Mouse (Mus musculus): ENCODE measurements around the gene Srrt. TPM values are rescaled to one million over a fixed set of nuclear protein-coding genes. Genes with fewer than 3 reads are reported as not detected.

The Srrt gene
- total and polyA plus RNA-seq, 2 experiments = 20.7 to 61.5 TPM

- 12% methylated on average over 12 of the region's 12 CpGs for WGBS
- H3K9ac ChIP-seq (ENCODE audit: low read depth, low read length) = peak overlapping the region; percentile 88
- TF ChIP-seq POLR2A (IDR thresholded peaks at IDR 0.05; ENCODE audit: extremely low read depth, insufficient read depth, low read length) (no peak), CTCF (IDR thresholded peaks at IDR 0.05; ENCODE audit: low read depth, low read length) (no peak)
- H3K27ac ChIP-seq (replicated peaks; ENCODE audit: insufficient read depth, low read depth, low read length) = 0 out of 2 replicates have a peak overlapping the region, but pooled peaks have one; percentile 51
- no peak for DNase-seq (ENCODE audit: extremely low read depth, low read depth, low spot score)
- peaks cover 2% of the 10 kb centered on the region; the same call in 1 of the 2 replicates for H3K36me3 ChIP-seq (ENCODE audit: control insufficient read depth, insufficient read depth, low read length)
- peak overlapping the region; percentile 89 for H3K4me3 ChIP-seq (ENCODE audit: insufficient read depth, low read depth, low read length)
- peaks cover 15% of the 10 kb centered on the region; the same call in 1 of the 2 replicates for H3K79me2 ChIP-seq (ENCODE audit: control insufficient read depth, insufficient read depth, low read length)
- H3K4me1 ChIP-seq (ENCODE audit: control insufficient read depth, insufficient read depth, low read length) = peaks cover 6% of the 10 kb centered on the region
- H3K27me3 ChIP-seq (ENCODE audit: control insufficient read depth, insufficient read depth, low read length) = no peaks in the 10 kb centered on the region
These were observed 952 bp downstream of the Srrt start for GRCm38 (mm10) chr5:137306439-137307005.

GRCm38 (mm10) chr5:137305822-137306221 is 1.7 kb downstream of the Srrt start:
- Histone ChIP-seq H3K4me1 (ENCODE audit: control insufficient read depth, insufficient read depth, low read length) (peaks cover 6% of the 10 kb centered on the region), H3K27ac (replicated peaks; ENCODE audit: insufficient read depth, low read depth, low read length) (no peak overlapping the region), H3K27me3 (ENCODE audit: control insufficient read depth, insufficient read depth, low read length) (no peaks in the 10 kb centered on the region), H3K4me3 (ENCODE audit: insufficient read depth, low read depth, low read length) (no peak overlapping the region), H3K79me2 (ENCODE audit: control insufficient read depth, insufficient read depth, low read length) (peaks cover 15% of the 10 kb centered on the region; the same call in 1 of the 2 replicates), H3K36me3 (ENCODE audit: control insufficient read depth, insufficient read depth, low read length) (peaks cover 6% of the 10 kb centered on the region; the same call in 1 of the 2 replicates), H3K9ac (ENCODE audit: low read depth, low read length) (no peak overlapping the region)
- no peak for DNase-seq (ENCODE audit: extremely low read depth, low read depth, low spot score)
- TF ChIP-seq CTCF (IDR thresholded peaks at IDR 0.05; ENCODE audit: low read depth, low read length) (no peak), POLR2A (IDR thresholded peaks at IDR 0.05; ENCODE audit: extremely low read depth, insufficient read depth, low read length) (no peak)
- 85% methylated on average over 3 of the region's 3 CpGs for WGBS

GRCm38 (mm10) chr5:137304816-137305215 is 2.7 kb downstream of the Srrt start:
- H3K4me3 ChIP-seq (ENCODE audit: insufficient read depth, low read depth, low read length) = no peak overlapping the region
- DNase-seq (ENCODE audit: extremely low read depth, low read depth, low spot score) = no peak
- no peaks in the 10 kb centered on the region for H3K27me3 ChIP-seq (ENCODE audit: control insufficient read depth, insufficient read depth, low read length)
- H3K9ac ChIP-seq (ENCODE audit: low read depth, low read length) = no peak overlapping the region
- peaks cover 18% of the 10 kb centered on the region; the same call in 1 of the 2 replicates for H3K79me2 ChIP-seq (ENCODE audit: control insufficient read depth, insufficient read depth, low read length)
- no peak overlapping the region for H3K27ac ChIP-seq (replicated peaks; ENCODE audit: insufficient read depth, low read depth, low read length)
- H3K36me3 ChIP-seq (ENCODE audit: control insufficient read depth, insufficient read depth, low read length) = peaks cover 14% of the 10 kb centered on the region
- WGBS = 83% methylated on average over 4 of the region's 4 CpGs
- no peak for TF ChIP-seq CTCF (IDR thresholded peaks at IDR 0.05; ENCODE audit: low read depth, low read length)
- TF ChIP-seq POLR2A (IDR thresholded peaks at IDR 0.05; ENCODE audit: extremely low read depth, insufficient read depth, low read length) = no peak
- peaks cover 6% of the 10 kb centered on the region for H3K4me1 ChIP-seq (ENCODE audit: control insufficient read depth, insufficient read depth, low read length)

- TF ChIP-seq POLR2A (IDR thresholded peaks at IDR 0.05; ENCODE audit: extremely low read depth, insufficient read depth, low read length) = no peak
- no peak for TF ChIP-seq CTCF (IDR thresholded peaks at IDR 0.05; ENCODE audit: low read depth, low read length)
- Histone ChIP-seq H3K36me3 (ENCODE audit: control insufficient read depth, insufficient read depth, low read length) (peaks cover 18% of the 10 kb centered on the region), H3K79me2 (ENCODE audit: control insufficient read depth, insufficient read depth, low read length) (peaks cover 18% of the 10 kb centered on the region; the same call in 1 of the 2 replicates), H3K4me1 (ENCODE audit: control insufficient read depth, insufficient read depth, low read length) (peaks cover 6% of the 10 kb centered on the region), H3K4me3 (ENCODE audit: insufficient read depth, low read depth, low read length) (no peak overlapping the region), H3K27me3 (ENCODE audit: control insufficient read depth, insufficient read depth, low read length) (no peaks in the 10 kb centered on the region), H3K9ac (ENCODE audit: low read depth, low read length) (no peak overlapping the region), H3K27ac (replicated peaks; ENCODE audit: insufficient read depth, low read depth, low read length) (no peak overlapping the region)
- WGBS = 79% methylated on average over 3 of the region's 3 CpGs
- DNase-seq (ENCODE audit: extremely low read depth, low read depth, low spot score) = no peak
These were observed 3.3 kb downstream of the Srrt start for GRCm38 (mm10) chr5:137304165-137304564.

- TF ChIP-seq POLR2A (IDR thresholded peaks at IDR 0.05; ENCODE audit: extremely low read depth, insufficient read depth, low read length) = no peak
- no peak for TF ChIP-seq CTCF (IDR thresholded peaks at IDR 0.05; ENCODE audit: low read depth, low read length)
- 83% methylated on average over 4 of the region's 4 CpGs for WGBS
- Histone ChIP-seq H3K4me1 (ENCODE audit: control insufficient read depth, insufficient read depth, low read length) (peaks cover 6% of the 10 kb centered on the region), H3K79me2 (ENCODE audit: control insufficient read depth, insufficient read depth, low read length) (peaks cover 18% of the 10 kb centered on the region; the same call in 1 of the 2 replicates), H3K4me3 (ENCODE audit: insufficient read depth, low read depth, low read length) (no peak overlapping the region), H3K36me3 (ENCODE audit: control insufficient read depth, insufficient read depth, low read length) (peaks cover 22% of the 10 kb centered on the region), H3K27me3 (ENCODE audit: control insufficient read depth, insufficient read depth, low read length) (no peaks in the 10 kb centered on the region), H3K9ac (ENCODE audit: low read depth, low read length) (no peak overlapping the region), H3K27ac (replicated peaks; ENCODE audit: insufficient read depth, low read depth, low read length) (no peak overlapping the region)
- DNase-seq (ENCODE audit: extremely low read depth, low read depth, low spot score) = no peak
These were observed 3.9 kb downstream of the Srrt start for GRCm38 (mm10) chr5:137303609-137304008.

GRCm38 (mm10) chr5:137301253-137301652 is 6.2 kb downstream of the Srrt start:
- 76% methylated on average over 21 of the region's 21 CpGs for WGBS
- TF ChIP-seq CTCF (IDR thresholded peaks at IDR 0.05; ENCODE audit: low read depth, low read length) = no peak
- no peak for TF ChIP-seq POLR2A (IDR thresholded peaks at IDR 0.05; ENCODE audit: extremely low read depth, insufficient read depth, low read length)

More at GRCm38 (mm10) chr5:137301253-137301652, 6.2 kb downstream of the Srrt start:
- peaks cover 34% of the 10 kb centered on the region for H3K36me3 ChIP-seq (ENCODE audit: control insufficient read depth, insufficient read depth, low read length)
- no peak overlapping the region for H3K4me3 ChIP-seq (ENCODE audit: insufficient read depth, low read depth, low read length)
- DNase-seq (ENCODE audit: extremely low read depth, low read depth, low spot score) = no peak
- H3K79me2 ChIP-seq (ENCODE audit: control insufficient read depth, insufficient read depth, low read length) = peaks cover 12% of the 10 kb centered on the region; the same call in 1 of the 2 replicates
- peaks cover 3% of the 10 kb centered on the region for H3K4me1 ChIP-seq (ENCODE audit: control insufficient read depth, insufficient read depth, low read length)
- no peak overlapping the region for H3K27ac ChIP-seq (replicated peaks; ENCODE audit: insufficient read depth, low read depth, low read length)
- no peak overlapping the region for H3K9ac ChIP-seq (ENCODE audit: low read depth, low read length)
- no peaks in the 10 kb centered on the region for H3K27me3 ChIP-seq (ENCODE audit: control insufficient read depth, insufficient read depth, low read length)
